Mouse (Mus musculus): ENCODE data around the gene Dph2.

Dph2 gene

DNA sequence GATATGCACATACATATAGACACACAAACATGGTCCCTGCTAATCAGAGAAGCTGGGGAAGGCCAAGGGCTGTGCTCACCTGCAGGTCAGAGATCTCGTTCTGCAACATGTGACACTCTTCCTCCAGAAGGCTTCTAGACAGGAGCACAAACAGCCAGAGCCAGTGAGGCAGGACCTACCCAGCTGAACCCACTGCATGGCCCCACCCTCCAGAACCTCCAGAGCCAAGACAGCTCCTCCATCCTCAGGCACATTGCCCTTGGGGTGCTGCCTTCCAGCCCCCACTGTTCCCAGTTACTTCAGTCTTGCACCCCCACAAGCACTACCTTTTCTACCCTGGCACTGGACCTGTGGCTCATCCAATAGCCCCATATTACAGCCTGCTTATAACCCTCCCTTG is 21.4 kb downstream of the Dph2 start:
- DNase-seq = no peak

DNA sequence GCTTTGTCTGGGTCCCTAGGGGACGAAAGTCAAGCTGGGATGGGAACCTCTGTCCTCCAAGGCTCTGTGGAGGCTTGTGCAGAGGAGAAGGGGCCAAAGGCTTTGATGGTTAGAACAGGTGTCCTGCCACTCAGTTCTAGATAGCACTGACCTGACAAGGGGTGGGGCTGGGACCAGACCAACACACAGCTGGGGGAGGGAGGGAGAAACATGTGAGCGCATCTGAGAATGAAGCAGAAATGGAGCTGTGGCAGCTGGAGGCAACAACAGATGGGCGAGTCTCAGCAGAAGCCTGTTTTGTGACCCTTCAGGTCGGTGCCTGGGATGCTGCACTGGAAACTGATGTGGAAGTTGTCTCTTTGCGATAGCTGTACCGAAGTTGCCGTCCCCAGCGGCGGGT is 22.5 kb downstream of the Dph2 start:
- DNase-seq = no peak

- no peak for DNase-seq
Measured at GRCm38 (mm10) chr4:117867823-117868222, 24.0 kb downstream of the Dph2 start.

DNA sequence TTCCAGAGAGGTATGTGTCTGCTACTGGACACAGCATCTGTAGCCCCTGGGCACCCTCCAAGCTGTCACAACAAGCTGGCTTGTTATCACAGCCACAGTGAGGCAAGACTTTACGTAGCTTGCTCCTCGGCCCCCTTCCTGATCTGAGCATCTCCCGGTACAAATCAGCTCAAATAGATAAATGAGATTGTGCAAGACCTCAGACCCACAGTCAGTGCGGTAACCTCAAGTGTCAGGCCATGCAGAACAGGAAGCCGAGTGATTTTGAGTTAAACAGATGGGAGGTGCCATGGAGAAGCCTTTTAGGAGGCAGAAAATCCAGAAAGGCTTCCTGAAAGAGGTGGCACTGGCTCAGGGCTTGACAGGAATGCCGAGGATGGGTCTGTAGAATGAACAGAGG is 24.8 kb downstream of the Dph2 start:
- DNase-seq = no peak

- no peak for DNase-seq
Measured at GRCm38 (mm10) chr4:117866083-117866482, 25.7 kb downstream of the Dph2 start.

- no peak for DNase-seq
Measured at GRCm38 (mm10) chr4:117862823-117863222, 29.0 kb downstream of the Dph2 start.

GRCm38 (mm10) chr4:117860570-117860969 is 31.3 kb downstream of the Dph2 start:
- DNase-seq = no peak

- no peak for DNase-seq
Measured at GRCm38 (mm10) chr4:117858794-117859193, 33.0 kb downstream of the Dph2 start.

DNA sequence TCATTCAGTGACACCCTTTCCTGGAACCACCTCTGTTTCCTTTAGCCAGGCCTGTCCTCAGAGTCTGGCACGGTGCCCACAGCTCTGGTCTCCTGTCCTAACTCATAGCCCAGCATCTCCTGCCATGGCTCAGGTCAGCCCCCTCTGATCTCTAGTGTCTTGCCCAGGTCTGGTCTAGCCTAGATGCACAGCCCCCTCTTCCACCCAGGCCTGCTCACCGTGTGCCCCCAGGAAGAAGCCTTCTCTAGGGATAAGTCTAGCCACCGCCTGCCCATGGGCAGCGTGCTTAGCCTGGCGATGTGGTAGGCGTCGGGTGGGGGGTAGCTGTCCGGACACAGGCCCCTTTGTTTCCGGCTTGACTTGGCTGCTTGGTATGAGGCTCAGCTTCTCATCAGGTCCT is 36.7 kb downstream of the Dph2 start:
- DNase-seq = no peak

GRCm38 (mm10) chr4:117852152-117852868 is 39.5 kb downstream of the Dph2 start:
- DNase-seq = no peak

DNA sequence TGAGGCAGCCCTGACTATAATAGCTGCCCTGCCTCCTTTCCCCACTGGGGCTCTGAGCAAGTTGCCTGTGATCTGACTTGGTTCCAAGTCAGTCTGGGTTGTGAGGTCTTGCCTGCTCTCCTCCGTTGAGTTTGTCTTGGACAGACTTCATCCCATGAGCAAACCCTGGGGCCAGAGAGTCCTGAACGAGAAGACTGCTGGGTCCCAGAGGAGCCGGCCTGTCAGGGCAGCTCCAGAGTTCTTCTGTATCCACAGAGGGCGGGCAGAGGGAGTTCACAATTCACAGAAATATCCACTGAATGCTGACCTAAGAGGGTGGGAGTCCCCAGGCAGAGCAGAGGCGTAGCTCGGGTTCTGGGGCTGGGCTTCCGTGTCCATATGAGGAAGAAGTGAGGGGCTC is 41.0 kb downstream of the Dph2 start:
- no peak for DNase-seq

DNA sequence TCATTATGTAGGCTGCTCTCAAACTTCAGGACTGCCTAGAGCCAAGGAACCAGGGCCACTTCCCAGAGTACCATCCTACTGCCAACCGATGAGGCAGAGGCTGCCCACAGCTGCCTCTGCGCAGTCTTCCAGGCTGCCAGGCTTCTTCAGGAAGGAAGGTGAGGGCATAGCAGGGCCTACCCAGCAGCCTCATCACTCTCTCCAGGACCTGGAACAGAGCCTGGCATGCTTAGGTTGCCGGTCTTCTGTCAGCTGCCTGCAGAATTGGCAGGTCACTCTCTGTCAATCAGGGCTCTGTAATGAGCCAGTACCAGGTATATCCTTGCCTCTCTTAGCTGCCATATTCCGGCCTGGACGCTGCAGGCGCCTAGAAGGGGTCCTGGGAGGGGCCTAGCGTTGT is 41.7 kb downstream of the Dph2 start:
- DNase-seq = no peak

- no peak for DNase-seq
Measured at GRCm38 (mm10) chr4:117849506-117849905, 42.3 kb downstream of the Dph2 start.

- no peak for DNase-seq
Measured at GRCm38 (mm10) chr4:117849063-117849462, 42.8 kb downstream of the Dph2 start.

DNA sequence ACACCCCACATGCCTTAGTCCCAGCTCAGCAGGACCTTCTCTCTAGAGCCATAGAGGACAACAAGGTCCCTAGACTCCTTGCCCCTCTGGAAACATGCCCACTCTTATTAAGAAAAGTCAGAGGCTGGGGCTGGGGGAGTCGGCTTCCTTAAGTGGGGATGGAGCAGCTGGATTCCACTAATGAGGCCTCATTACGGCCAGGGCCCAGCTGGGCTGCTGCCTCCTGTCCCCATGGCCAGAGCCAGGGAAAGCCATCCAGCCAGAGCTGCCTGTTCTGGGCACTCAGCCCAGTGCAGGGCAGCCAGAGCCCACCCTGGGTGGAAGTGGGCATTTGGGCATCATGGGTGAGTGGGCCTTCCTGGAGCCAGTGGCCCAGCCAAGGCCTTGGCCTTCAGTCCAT is 44.8 kb downstream of the Dph2 start:
- no peak for DNase-seq

GRCm38 (mm10) chr4:117846261-117846660 is 45.6 kb downstream of the Dph2 start:
- DNase-seq = no peak

DNA sequence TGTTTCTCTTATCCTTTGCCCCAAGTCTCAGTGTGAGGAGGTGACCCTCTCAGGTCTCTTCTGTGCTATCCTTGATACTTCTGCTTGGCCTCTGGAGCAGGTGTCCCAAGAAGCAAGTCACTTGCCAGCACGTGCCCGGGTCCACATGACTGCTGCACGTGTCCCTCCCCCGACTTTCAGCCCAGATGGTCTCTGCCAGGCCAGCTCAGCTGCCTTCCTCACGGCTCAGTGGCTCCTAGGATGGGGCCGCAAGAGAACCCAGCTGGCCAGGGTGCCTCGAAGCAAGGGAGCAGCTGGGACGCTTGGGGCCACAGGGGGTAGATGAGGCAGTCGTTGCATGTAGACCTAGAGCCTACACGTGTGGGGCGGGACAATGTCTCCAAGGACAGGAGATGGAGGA is 46.5 kb downstream of the Dph2 start:
- no peak for DNase-seq

GRCm38 (mm10) chr4:117844467-117844866 is 47.4 kb downstream of the Dph2 start:
- DNase-seq = no peak

GRCm38 (mm10) chr4:117843101-117843500 is 48.7 kb downstream of the Dph2 start:
- DNase-seq = no peak

- no peak for DNase-seq
Measured at GRCm38 (mm10) chr4:117841566-117841965, 50.3 kb downstream of the Dph2 start.

- DNase-seq = no peak
Measured at GRCm38 (mm10) chr4:117840821-117841220, 51.0 kb downstream of the Dph2 start.

GRCm38 (mm10) chr4:117839366-117839765 is 52.5 kb downstream of the Dph2 start:
- no peak for DNase-seq
